Mouse (Mus musculus) neural tube, embryonic 10.5 days (tissue): ENCODE results near the gene Nrxn2.

ENCODE experiments used
- DNase-seq: peaks from one replicate; pipeline ENCODE4 v3.0.0-alpha.2; 2017; ENCODE audit warnings: low spot score; ENCODE audit errors: extremely low spot score

Gene Nrxn2

GRCm38 (mm10) chr19:6515448-6515847 is 96.9 kb downstream of the Nrxn2 start:
- DNase-seq = no peak

GRCm38 (mm10) chr19:6516153-6516552 is 97.6 kb downstream of the Nrxn2 start:
- DNase-seq = no peak

- no peak for DNase-seq
Measured at GRCm38 (mm10) chr19:6518601-6519000, 100.1 kb downstream of the Nrxn2 start.

GRCm38 (mm10) chr19:6519483-6519882 is 101.0 kb downstream of the Nrxn2 start:
- no peak for DNase-seq

- DNase-seq = no peak
Measured at GRCm38 (mm10) chr19:6521630-6522029, 103.1 kb downstream of the Nrxn2 start.

- DNase-seq = no peak
Measured at GRCm38 (mm10) chr19:6522289-6522688, 103.8 kb downstream of the Nrxn2 start.

GRCm38 (mm10) chr19:6525023-6525422 is 106.5 kb downstream of the Nrxn2 start:
- DNase-seq = no peak

GRCm38 (mm10) chr19:6526010-6526409 is 107.5 kb downstream of the Nrxn2 start:
- DNase-seq = no peak

GRCm38 (mm10) chr19:6527439-6527838 is 108.9 kb downstream of the Nrxn2 start:
- no peak for DNase-seq

- DNase-seq = no peak
Measured at GRCm38 (mm10) chr19:6527839-6528531, 109.5 kb downstream of the Nrxn2 start.

GRCm38 (mm10) chr19:6529265-6529985 is 110.9 kb downstream of the Nrxn2 start:
- peak; percentile 19 for DNase-seq

- no peak for DNase-seq
Measured at GRCm38 (mm10) chr19:6530359-6530758, 111.8 kb downstream of the Nrxn2 start.

- peak; percentile 63 for DNase-seq
Measured at GRCm38 (mm10) chr19:6531011-6531631, 112.6 kb downstream of the Nrxn2 start.

- peak; percentile 74 for DNase-seq
Measured at GRCm38 (mm10) chr19:6531832-6532471, 113.4 kb downstream of the Nrxn2 start.

- no peak for DNase-seq
Measured at GRCm38 (mm10) chr19:6532656-6533055, 114.1 kb downstream of the Nrxn2 start.

- DNase-seq = no peak
Measured at GRCm38 (mm10) chr19:6533290-6534117, 115.0 kb downstream of the Nrxn2 start.

- DNase-seq = no peak
Measured at GRCm38 (mm10) chr19:6534118-6534415, 115.5 kb downstream of the Nrxn2 start.

GRCm38 (mm10) chr19:6536201-6536600 is 117.7 kb downstream of the Nrxn2 start:
- no peak for DNase-seq

- no peak for DNase-seq
Measured at GRCm38 (mm10) chr19:6536696-6537095, 118.2 kb downstream of the Nrxn2 start.

- DNase-seq = no peak
Measured at GRCm38 (mm10) chr19:6537526-6537925, 119.0 kb downstream of the Nrxn2 start.

GRCm38 (mm10) chr19:6538546-6538945 is 120.0 kb downstream of the Nrxn2 start:
- DNase-seq = no peak
